Mouse (Mus musculus) retina, adult 2 months (tissue): ENCODE measurements around the gene Rbfox3.
"Not testable (repeated sequence)": the region's sequence is repeated elsewhere in the genome, so short reads cannot be mapped to it uniquely, and the experiment has no call there.

Experiments used
- DNase-seq: peaks from one replicate; pipeline ENCODE4 v3.0.0-alpha.2; 2012; ENCODE audit warnings: low read depth, low spot score

The Rbfox3 gene

GRCm38 (mm10) chr11:118825280-118826094 is 85.9 kb downstream of the Rbfox3 start:
- no peak for DNase-seq

GRCm38 (mm10) chr11:118821353-118821752 is 90.0 kb downstream of the Rbfox3 start:
- DNase-seq: no peak

- no peak for DNase-seq
Measured at GRCm38 (mm10) chr11:118818528-118818927, 92.9 kb downstream of the Rbfox3 start.

- no peak for DNase-seq
Measured at GRCm38 (mm10) chr11:118815118-118815517, 96.3 kb downstream of the Rbfox3 start.

GRCm38 (mm10) chr11:118813942-118814341 is 97.5 kb downstream of the Rbfox3 start:
- no peak for DNase-seq

GRCm38 (mm10) chr11:118811404-118811803 is 100.0 kb downstream of the Rbfox3 start:
- no peak for DNase-seq

- no peak for DNase-seq
Measured at GRCm38 (mm10) chr11:118807511-118807910, 103.9 kb downstream of the Rbfox3 start.

GRCm38 (mm10) chr11:118794856-118795602 is 116.4 kb downstream of the Rbfox3 start:
- DNase-seq: no peak

- no peak for DNase-seq
Measured at GRCm38 (mm10) chr11:118793639-118794021, 117.8 kb downstream of the Rbfox3 start.

- no peak for DNase-seq
Measured at GRCm38 (mm10) chr11:118792916-118793638, 118.3 kb downstream of the Rbfox3 start.

- DNase-seq: no peak
Measured at GRCm38 (mm10) chr11:118792163-118792915, 119.1 kb downstream of the Rbfox3 start.

GRCm38 (mm10) chr11:118791391-118791790 is 120.0 kb downstream of the Rbfox3 start:
- DNase-seq: no peak

GRCm38 (mm10) chr11:118788091-118788490 is 123.3 kb downstream of the Rbfox3 start:
- no peak for DNase-seq

GRCm38 (mm10) chr11:118782677-118783076 is 128.7 kb downstream of the Rbfox3 start:
- no peak for DNase-seq

- no peak for DNase-seq
Measured at GRCm38 (mm10) chr11:118775753-118776152, 135.6 kb downstream of the Rbfox3 start.

- not testable (repeated sequence) for DNase-seq
Measured at GRCm38 (mm10) chr11:118774777-118775176, 136.6 kb downstream of the Rbfox3 start.

GRCm38 (mm10) chr11:118773076-118773583 is 138.3 kb downstream of the Rbfox3 start:
- DNase-seq: no peak

GRCm38 (mm10) chr11:118771358-118771757 is 140.0 kb downstream of the Rbfox3 start:
- no peak for DNase-seq

- DNase-seq: no peak
Measured at GRCm38 (mm10) chr11:118770789-118771188, 140.6 kb downstream of the Rbfox3 start.

- no peak for DNase-seq
Measured at GRCm38 (mm10) chr11:118769542-118769941, 141.9 kb downstream of the Rbfox3 start.

- no peak for DNase-seq
Measured at GRCm38 (mm10) chr11:118768441-118768840, 143.0 kb downstream of the Rbfox3 start.
